Mouse (Mus musculus) hindbrain, embryonic 15.5 days (tissue): ENCODE results near the gene Cdkl4. TPM values are rescaled to one million over a fixed set of nuclear protein-coding genes. Genes with fewer than 3 reads are reported as not detected.

Source experiments
- ATAC-seq: fragments of 200-750 bp; cut with Nextera tagmentation; 2 replicates; pipeline ENCODE4 v1.8.0; 2017; ENCODE audit warnings: low read depth, moderate number of reproducible peaks, moderate TSS enrichment; ENCODE audit not compliant: low FRiP score
- H3K27ac ChIP-seq: fragments of 300-500 bp; sonication (generic); replicated peaks from 2 replicates; pipeline ENCODE4 v1.5.1; 2015; ENCODE audit warnings: mild to moderate bottlenecking, inconsistent platforms
- H3K27me3 ChIP-seq: fragments of 300-500 bp; sonication (generic); 2 replicates; pipeline ENCODE4 v1.6.1; 2015; ENCODE audit warnings: control low read depth, inconsistent platforms
- H3K36me3 ChIP-seq: fragments of 300-500 bp; sonication (generic); 2 replicates; pipeline ENCODE4 v1.6.1; 2015; ENCODE audit warnings: control low read depth, inconsistent platforms
- H3K4me1 ChIP-seq: fragments of 300-500 bp; sonication (generic); replicated peaks from 2 replicates; pipeline ENCODE4 v1.6.1; 2015; ENCODE audit warnings: control low read depth, inconsistent platforms
- H3K4me2 ChIP-seq: fragments of 300-500 bp; sonication (generic); 2 replicates; pipeline ENCODE4 v1.6.1; 2015; ENCODE audit warnings: moderate library complexity, mild to moderate bottlenecking, inconsistent platforms
- H3K4me3 ChIP-seq: fragments of 300-500 bp; sonication (generic); 2 replicates; pipeline ENCODE4 v1.5.1; 2015; ENCODE audit warnings: mild to moderate bottlenecking, inconsistent platforms
- H3K9ac ChIP-seq: fragments of 300-500 bp; sonication (generic); 2 replicates; pipeline ENCODE4 v1.6.1; 2015; ENCODE audit warnings: inconsistent platforms
- H3K9me3 ChIP-seq: fragments of 300-500 bp; sonication (generic); 2 replicates; pipeline ENCODE4 v1.6.1; 2016; ENCODE audit warnings: control low read depth, inconsistent platforms
- WGBS: fragments of 180-500 bp; shearing (Covaris S2); methylation state at CpG from one replicate; pipeline ENCODE4 v1.1.7; 2015; 5-methylcytosine and 5-hydroxymethylcytosine counted together
- polyA plus RNA-seq: library from polyadenylated mRNA; unstranded; fragments of >200 nt; fragmentation: Nextera tagmentation; extraction: Ambion mirVana; gene quantifications from 2 replicates; pipeline ENCODE4 v1.2.1, GENCODE M21; 2015

The Cdkl4 gene
- polyA plus RNA-seq, 1 experiment from 2014 or later = 5.6 TPM

- H3K9me3 ChIP-seq = no peaks in the 10 kb centered on the region
- ATAC-seq = no peak
- no peak overlapping the region for H3K4me3 ChIP-seq
- H3K27ac ChIP-seq = no peak overlapping the region
- H3K9ac ChIP-seq = no peak overlapping the region
- H3K36me3 ChIP-seq = no peaks in the 10 kb centered on the region
- H3K4me1 ChIP-seq = no peaks in the 10 kb centered on the region
- 98% methylated on average over 4 of the region's 4 CpGs for WGBS
- no peaks in the 10 kb centered on the region for H3K27me3 ChIP-seq
- H3K4me2 ChIP-seq = no peak overlapping the region
Measured at GRCm38 (mm10) chr17:80492274-80492673, 85.3 kb downstream of the Cdkl4 start.

DNA sequence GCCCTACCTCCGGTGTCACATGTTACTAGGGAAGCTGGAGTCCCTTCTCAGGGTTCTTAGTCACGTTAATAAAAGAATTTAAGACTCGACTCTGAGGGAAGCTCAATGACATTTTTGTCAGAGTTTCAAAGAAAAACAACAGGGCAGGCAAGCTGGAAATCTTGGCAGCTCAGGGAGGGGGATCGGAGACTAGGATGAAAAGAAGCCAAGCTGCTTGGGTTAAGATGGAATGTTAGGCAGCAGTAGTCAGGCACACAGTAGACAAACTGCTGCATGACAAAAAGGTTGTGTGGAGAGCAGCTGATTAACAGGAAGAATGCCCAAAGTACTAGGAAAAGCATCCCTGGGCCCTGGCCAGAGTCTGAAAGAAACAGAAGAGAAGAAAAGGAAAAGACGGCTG is 87.4 kb downstream of the Cdkl4 start:
- Histone ChIP-seq H3K9me3 (no peaks in the 10 kb centered on the region), H3K27me3 (no peaks in the 10 kb centered on the region), H3K4me2 (no peak overlapping the region), H3K4me3 (no peak overlapping the region), H3K4me1 (no peaks in the 10 kb centered on the region), H3K9ac (no peak overlapping the region), H3K27ac (no peak overlapping the region), H3K36me3 (no peaks in the 10 kb centered on the region)
- WGBS = 65% methylated on average over 5 of the region's 5 CpGs
- no peak for ATAC-seq

DNA sequence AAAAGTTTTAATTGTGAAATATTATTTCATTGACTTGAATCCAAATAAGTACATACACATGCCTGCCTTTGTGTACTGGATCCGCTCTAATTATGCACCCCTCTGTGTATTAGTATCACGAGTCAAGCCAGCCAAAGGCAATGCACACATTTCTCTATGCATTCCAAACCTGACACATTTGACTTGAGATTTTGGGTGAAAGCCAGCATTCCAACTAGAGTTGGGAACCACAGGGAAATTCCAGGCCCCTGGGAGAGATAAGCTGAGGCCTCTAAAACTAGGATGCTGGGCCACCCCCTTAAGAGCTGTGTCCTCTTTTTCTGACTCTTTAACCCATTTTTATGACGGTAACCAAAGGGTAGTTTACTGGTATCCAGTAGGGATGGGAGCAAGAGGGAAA is 88.7 kb downstream of the Cdkl4 start:
- Histone ChIP-seq H3K27me3 (no peaks in the 10 kb centered on the region), H3K9ac (no peak overlapping the region), H3K4me1 (no peaks in the 10 kb centered on the region), H3K9me3 (no peaks in the 10 kb centered on the region), H3K36me3 (no peaks in the 10 kb centered on the region), H3K4me2 (no peak overlapping the region), H3K4me3 (no peak overlapping the region), H3K27ac (no peak overlapping the region)
- WGBS = 68% methylated on average over 3 of the region's 3 CpGs
- ATAC-seq = no peak

DNA sequence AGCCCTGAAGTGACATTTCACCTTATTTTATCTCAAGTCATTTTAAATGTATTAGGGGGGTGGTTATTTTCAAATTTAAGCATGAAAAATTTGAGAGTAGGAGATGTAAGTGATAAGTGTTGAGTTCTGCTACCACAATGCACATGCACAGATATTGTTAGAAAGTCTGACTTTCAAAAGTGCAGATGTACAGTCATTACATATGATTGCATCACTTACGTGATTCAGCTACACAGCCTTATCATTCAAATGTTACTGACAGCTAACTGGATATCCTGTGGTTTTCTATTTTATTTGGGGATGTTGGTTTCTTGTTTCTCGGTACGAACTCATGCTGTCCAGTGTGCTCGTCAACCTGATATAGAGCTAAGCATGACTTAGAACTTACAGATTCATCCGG is 92.5 kb downstream of the Cdkl4 start:
- H3K27ac ChIP-seq = no peak overlapping the region
- no peak for ATAC-seq
- no peaks in the 10 kb centered on the region for H3K27me3 ChIP-seq
- no peaks in the 10 kb centered on the region for H3K36me3 ChIP-seq
- 90% methylated on average over 5 of the region's 5 CpGs for WGBS
- H3K4me1 ChIP-seq = peaks cover 20% of the 10 kb centered on the region
- no peak overlapping the region for H3K9ac ChIP-seq
- H3K4me2 ChIP-seq = no peak overlapping the region
- no peaks in the 10 kb centered on the region for H3K9me3 ChIP-seq
- H3K4me3 ChIP-seq = no peak overlapping the region

GRCm38 (mm10) chr17:80480855-80481224 is 96.8 kb downstream of the Cdkl4 start:
- Histone ChIP-seq H3K9me3 (no peaks in the 10 kb centered on the region), H3K4me3 (peak overlapping the region; percentile 97), H3K4me1 (peaks cover 37% of the 10 kb centered on the region), H3K9ac (peak overlapping the region; percentile 98), H3K27ac (peak overlapping the region; percentile 98), H3K27me3 (no peaks in the 10 kb centered on the region), H3K36me3 (no peaks in the 10 kb centered on the region), H3K4me2 (peak overlapping the region; percentile 74)
- 23% methylated on average over 7 of the region's 7 CpGs for WGBS
- ATAC-seq = no peak

GRCm38 (mm10) chr17:80480031-80480854 is 97.4 kb downstream of the Cdkl4 start, which contains the start of gene Sos1:
TSS of gene Sos1 (minus strand) at chr17:80480453.
- Histone ChIP-seq H3K4me1 (peaks cover 37% of the 10 kb centered on the region), H3K27me3 (no peaks in the 10 kb centered on the region), H3K4me3 (peak within 1 kb of the TSS; percentile 97), H3K9me3 (no peaks in the 10 kb centered on the region), H3K9ac (peak within 1 kb of the TSS; percentile 98), H3K27ac (peak within 1 kb of the TSS; percentile 98), H3K4me2 (peak within 1 kb of the TSS; percentile 74), H3K36me3 (no peaks in the 10 kb centered on the region)
- 0% methylated on average over 76 of the region's 90 CpGs for WGBS
- ATAC-seq = peak; percentile 85

DNA sequence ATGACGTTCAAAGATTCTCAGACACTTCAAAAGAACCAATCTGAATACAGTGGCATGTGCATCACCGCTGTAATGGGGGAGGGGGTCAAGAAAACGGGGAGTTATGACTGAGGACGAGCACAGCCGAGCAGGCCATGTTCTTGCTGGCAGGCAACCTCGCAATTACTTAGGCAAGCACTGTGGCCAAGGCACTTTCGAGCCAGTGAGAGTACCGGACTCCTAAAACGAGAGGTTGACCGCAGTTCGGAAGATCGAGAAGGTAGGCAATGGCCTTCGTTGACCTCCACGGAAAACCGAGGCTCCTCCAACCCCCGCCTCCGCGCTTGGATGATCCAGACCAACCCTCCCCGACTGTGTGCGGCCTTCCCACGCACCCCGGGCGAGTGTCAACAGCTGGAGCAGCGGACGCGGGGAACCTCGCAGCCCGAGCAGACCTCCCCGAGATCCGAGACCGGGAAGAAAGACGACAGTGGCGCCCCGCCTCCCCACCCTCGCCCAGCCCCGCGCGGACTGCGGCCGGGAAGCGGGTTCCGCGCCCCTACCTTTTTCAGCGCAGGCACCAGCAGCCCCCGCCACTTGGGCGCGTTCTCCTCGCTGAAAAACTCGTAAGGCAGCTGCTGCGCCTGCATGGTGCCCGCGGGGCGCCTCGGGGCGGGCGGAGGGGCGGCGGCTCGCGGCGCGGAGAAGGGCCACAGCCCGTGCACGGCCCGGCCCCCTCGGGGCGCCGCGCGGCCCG is 98.2 kb downstream of the Cdkl4 start:
- under 1% methylated on average over 50 of the region's 71 CpGs for WGBS
- Histone ChIP-seq H3K4me2 (peak overlapping the region; percentile 74), H3K36me3 (no peaks in the 10 kb centered on the region), H3K9ac (peak overlapping the region; percentile 98), H3K4me1 (peaks cover 37% of the 10 kb centered on the region), H3K9me3 (no peaks in the 10 kb centered on the region), H3K4me3 (peak overlapping the region; percentile 97), H3K27me3 (no peaks in the 10 kb centered on the region), H3K27ac (peak overlapping the region; percentile 98)
- ATAC-seq = peak; percentile 25

GRCm38 (mm10) chr17:80477679-80478078 is 99.9 kb downstream of the Cdkl4 start:
- no peak overlapping the region for H3K4me3 ChIP-seq
- no peak overlapping the region for H3K9ac ChIP-seq
- WGBS = 85% methylated on average over 2 of the region's 2 CpGs
- H3K9me3 ChIP-seq = no peaks in the 10 kb centered on the region
- ATAC-seq = no peak
- no peak overlapping the region for H3K27ac ChIP-seq
- H3K4me2 ChIP-seq = 0 out of 2 replicates have a peak overlapping the region, but pooled peaks have one; percentile 74
- H3K36me3 ChIP-seq = no peaks in the 10 kb centered on the region
- no peaks in the 10 kb centered on the region for H3K27me3 ChIP-seq
- peaks cover 35% of the 10 kb centered on the region for H3K4me1 ChIP-seq

- Histone ChIP-seq H3K27ac (no peak overlapping the region), H3K4me3 (no peak overlapping the region), H3K9ac (no peak overlapping the region), H3K4me2 (no peak overlapping the region), H3K4me1 (peaks cover 29% of the 10 kb centered on the region), H3K27me3 (no peaks in the 10 kb centered on the region), H3K9me3 (no peaks in the 10 kb centered on the region), H3K36me3 (no peaks in the 10 kb centered on the region)
- ATAC-seq = no peak
- WGBS = 91% methylated on average over 4 of the region's 4 CpGs
Measured at GRCm38 (mm10) chr17:80476496-80476895, 101.1 kb downstream of the Cdkl4 start.

Other genes with a start within 250 kb of the Cdkl4 start
- gene Gm10190, start 204.3 kb downstream of the Cdkl4 start, polyA plus RNA-seq = 3.0 and 3.2 TPM in 2 replicates
- gene Sos1, start 97.4 kb downstream of the Cdkl4 start, polyA plus RNA-seq = 8.2 and 8.4 TPM in 2 replicates
- 25.4 TPM in 2 replicates for gene Map4k3, start 150.7 kb upstream of the Cdkl4 start, polyA plus RNA-seq